Mouse (Mus musculus) forebrain, postnatal 0 days (tissue): ENCODE results near the gene Mthfd1l. TPM values are rescaled to one million over a fixed set of nuclear protein-coding genes. Genes with fewer than 3 reads are reported as not detected.

ENCODE experiments used
- ATAC-seq: fragments of 200-750 bp; cut with Nextera tagmentation; 2 replicates; pipeline ENCODE4 v1.8.0; 2017; ENCODE audit warnings: mild to moderate bottlenecking, moderate library complexity
- DNase-seq: peaks from one replicate; pipeline ENCODE4 v3.0.0-alpha.2; 2015
- H3K27ac ChIP-seq: fragments of 300-500 bp; sonication (generic); 2 replicates; pipeline ENCODE4 v1.5.1; 2014; ENCODE audit warnings: low read depth, mild to moderate bottlenecking, antibody characterized with exemption, low read length, moderate library complexity, mixed read lengths
- H3K27me3 ChIP-seq: fragments of 300-500 bp; sonication (generic); 2 replicates; pipeline ENCODE4 v1.6.1; 2014; ENCODE audit warnings: mild to moderate bottlenecking, low read length, mixed read lengths; ENCODE audit not compliant: insufficient read depth
- H3K36me3 ChIP-seq: fragments of 300-500 bp; sonication (generic); 2 replicates; pipeline ENCODE4 v1.6.1; 2014; ENCODE audit warnings: mild to moderate bottlenecking, moderate library complexity; ENCODE audit not compliant: insufficient read depth
- H3K4me1 ChIP-seq: fragments of 300-500 bp; sonication (generic); 2 replicates; pipeline ENCODE4 v1.6.1; 2014; ENCODE audit warnings: antibody characterized with exemption; ENCODE audit not compliant: insufficient read depth
- H3K4me2 ChIP-seq: fragments of 300-500 bp; sonication (generic); 2 replicates; pipeline ENCODE4 v1.6.1; 2014; ENCODE audit warnings: low read depth, mild to moderate bottlenecking, moderate library complexity
- H3K4me3 ChIP-seq: fragments of 300-500 bp; sonication (generic); 2 replicates; pipeline ENCODE4 v1.5.1; 2014; ENCODE audit warnings: low read depth, low read length, mixed read lengths
- H3K9ac ChIP-seq: fragments of 300-500 bp; sonication (generic); 2 replicates; pipeline ENCODE4 v1.6.1; 2014; ENCODE audit warnings: mild to moderate bottlenecking
- H3K9me3 ChIP-seq: fragments of 300-500 bp; sonication (generic); 2 replicates; pipeline ENCODE4 v1.6.1; 2016; ENCODE audit warnings: low read length
- CTCF ChIP-seq: sonication (generic); IDR thresholded peaks from 2 replicates; pipeline ENCODE4 v1.5.1; 2016; ENCODE audit warnings: antibody characterized with exemption, control low read depth, low read depth
- WGBS: fragments of 180-500 bp; shearing (Covaris S2); extraction: QIAGEN DNeasy Blood & Tissue Kit; methylation state at CpG from one replicate; pipeline ENCODE4 v1.1.7; 2014; 5-methylcytosine and 5-hydroxymethylcytosine counted together
- polyA plus RNA-seq: library from polyadenylated mRNA; unstranded; fragments of >200 nt; fragmentation: Nextera tagmentation; extraction: Ambion mirVana; gene quantifications from 2 replicates; pipeline ENCODE4 v1.2.1, GENCODE M21; 2015
- total RNA-seq: library from RNA; depleted of rRNA; stranded (reverse); fragments of >200 nt; gene quantifications from 2 replicates; pipeline ENCODE4 v1.2.3, GENCODE M21; 2014

Mthfd1l gene
- total and polyA plus RNA-seq, 2 experiments from 2014 or later: 5.9 to 9.1 TPM

- no peak for TF ChIP-seq CTCF
- H3K4me1 ChIP-seq: no peaks in the 10 kb centered on the region
- 83% methylated on average over 4 of the region's 4 CpGs for WGBS
Observed at GRCm38 (mm10) chr10:4153031-4153430, 180.1 kb downstream of the Mthfd1l start.

GRCm38 (mm10) chr10:4154035-4154434, 181.1 kb downstream of the Mthfd1l start:
- Histone ChIP-seq H3K4me2 (no peak overlapping the region), H3K27ac (no peak overlapping the region), H3K9ac (no peak overlapping the region), H3K4me3 (no peak overlapping the region), H3K27me3 (no peaks in the 10 kb centered on the region), H3K36me3 (no peaks in the 10 kb centered on the region), H3K9me3 (no peaks in the 10 kb centered on the region), H3K4me1 (no peaks in the 10 kb centered on the region)
- DNase-seq (no peak), ATAC-seq (no peak)
- WGBS: 78% methylated on average over 6 of the region's 6 CpGs
- no peak for TF ChIP-seq CTCF

More at GRCm38 (mm10) chr10:4153031-4153430, 180.1 kb downstream of the Mthfd1l start:
- no peak overlapping the region for H3K4me2 ChIP-seq
- H3K9ac ChIP-seq: no peak overlapping the region
- DNase-seq (no peak), ATAC-seq (no peak)
- H3K9me3 ChIP-seq: no peaks in the 10 kb centered on the region
- no peaks in the 10 kb centered on the region for H3K36me3 ChIP-seq
- H3K27me3 ChIP-seq: no peaks in the 10 kb centered on the region
- H3K4me3 ChIP-seq: no peak overlapping the region
- no peak overlapping the region for H3K27ac ChIP-seq

- H3K9me3 ChIP-seq: no peaks in the 10 kb centered on the region
- H3K9ac ChIP-seq: no peak overlapping the region
- no peak overlapping the region for H3K4me2 ChIP-seq
- H3K4me3 ChIP-seq: no peak overlapping the region
- WGBS: 79% methylated on average over 5 of the region's 5 CpGs
- ATAC-seq (no peak), DNase-seq (no peak)
- no peak for TF ChIP-seq CTCF
- no peaks in the 10 kb centered on the region for H3K4me1 ChIP-seq
- no peak overlapping the region for H3K27ac ChIP-seq
- no peaks in the 10 kb centered on the region for H3K36me3 ChIP-seq
- H3K27me3 ChIP-seq: no peaks in the 10 kb centered on the region
Observed at GRCm38 (mm10) chr10:4155521-4155920, 182.6 kb downstream of the Mthfd1l start.

GRCm38 (mm10) chr10:4158533-4158932, 185.6 kb downstream of the Mthfd1l start:
- Histone ChIP-seq H3K9ac (no peak overlapping the region), H3K27me3 (no peaks in the 10 kb centered on the region), H3K4me3 (no peak overlapping the region), H3K27ac (no peak overlapping the region), H3K36me3 (no peaks in the 10 kb centered on the region), H3K9me3 (no peaks in the 10 kb centered on the region), H3K4me2 (no peak overlapping the region), H3K4me1 (no peaks in the 10 kb centered on the region)
- TF ChIP-seq CTCF: no peak
- 72% methylated on average over 5 of the region's 5 CpGs for WGBS
- ATAC-seq: no peak
- DNase-seq: no peak

- H3K27ac ChIP-seq: no peak overlapping the region
- H3K4me1 ChIP-seq: no peaks in the 10 kb centered on the region
- no peak overlapping the region for H3K4me3 ChIP-seq
- H3K9me3 ChIP-seq: no peaks in the 10 kb centered on the region
- peak; percentile 22 for DNase-seq
- WGBS: 49% methylated on average over 8 of the region's 8 CpGs
- H3K9ac ChIP-seq: no peak overlapping the region
- H3K36me3 ChIP-seq: no peaks in the 10 kb centered on the region
- H3K4me2 ChIP-seq: no peak overlapping the region
- TF ChIP-seq CTCF: no peak
- ATAC-seq: no peak; the same call in 1 of the 2 replicates
- no peaks in the 10 kb centered on the region for H3K27me3 ChIP-seq
Observed at GRCm38 (mm10) chr10:4159541-4160090, 186.7 kb downstream of the Mthfd1l start.

- DNase-seq (no peak), ATAC-seq (no peak)
- no peaks in the 10 kb centered on the region for H3K4me1 ChIP-seq
- H3K9ac ChIP-seq: no peak overlapping the region
- 64% methylated on average over 13 of the region's 13 CpGs for WGBS
- no peak overlapping the region for H3K4me2 ChIP-seq
- no peaks in the 10 kb centered on the region for H3K36me3 ChIP-seq
- TF ChIP-seq CTCF: no peak
- H3K27me3 ChIP-seq: no peaks in the 10 kb centered on the region
- H3K4me3 ChIP-seq: no peak overlapping the region
- no peaks in the 10 kb centered on the region for H3K9me3 ChIP-seq
- H3K27ac ChIP-seq: no peak overlapping the region
Observed at GRCm38 (mm10) chr10:4160242-4160785, 187.4 kb downstream of the Mthfd1l start.

GRCm38 (mm10) chr10:4162049-4162448, 189.1 kb downstream of the Mthfd1l start:
- H3K27me3 ChIP-seq: no peaks in the 10 kb centered on the region
- TF ChIP-seq CTCF: no peak
- no peaks in the 10 kb centered on the region for H3K36me3 ChIP-seq
- H3K9me3 ChIP-seq: no peaks in the 10 kb centered on the region
- DNase-seq (no peak), ATAC-seq (no peak)
- H3K4me2 ChIP-seq: no peak overlapping the region
- WGBS: 77% methylated on average over 2 of the region's 2 CpGs
- H3K27ac ChIP-seq: no peak overlapping the region
- no peaks in the 10 kb centered on the region for H3K4me1 ChIP-seq
- H3K9ac ChIP-seq: no peak overlapping the region
- no peak overlapping the region for H3K4me3 ChIP-seq
